Mouse (Mus musculus) brain, embryonic 14.5 days (tissue): ENCODE results near the gene Acyp1.

Experiments
- CTCF ChIP-seq: fragments of 200-500 bp; IDR thresholded peaks from 2 replicates; pipeline ENCODE4 v1.5.1; 2012; ENCODE audit warnings: inconsistent platforms, mild to moderate bottlenecking, moderate library complexity, borderline replicate concordance; ENCODE audit not compliant: insufficient read depth, insufficient read length; ENCODE audit errors: extremely low read depth
- POLR2A ChIP-seq: fragments of 200-500 bp; IDR thresholded peaks from 2 replicates; pipeline ENCODE4 v1.6.1; 2012; ENCODE audit warnings: mild to moderate bottlenecking, inconsistent platforms, borderline replicate concordance; ENCODE audit not compliant: poor library complexity, insufficient read depth, insufficient read length, severe bottlenecking; ENCODE audit errors: extremely low read depth

- TF ChIP-seq CTCF (no peak), POLR2A (no peak)
Observed at GRCm38 (mm10) chr12:85330153-85330552, 41.9 kb upstream of the Acyp1 start.
